ENCODE assay signal across 8 mouse cellular contexts in the genomic region with DNA sequence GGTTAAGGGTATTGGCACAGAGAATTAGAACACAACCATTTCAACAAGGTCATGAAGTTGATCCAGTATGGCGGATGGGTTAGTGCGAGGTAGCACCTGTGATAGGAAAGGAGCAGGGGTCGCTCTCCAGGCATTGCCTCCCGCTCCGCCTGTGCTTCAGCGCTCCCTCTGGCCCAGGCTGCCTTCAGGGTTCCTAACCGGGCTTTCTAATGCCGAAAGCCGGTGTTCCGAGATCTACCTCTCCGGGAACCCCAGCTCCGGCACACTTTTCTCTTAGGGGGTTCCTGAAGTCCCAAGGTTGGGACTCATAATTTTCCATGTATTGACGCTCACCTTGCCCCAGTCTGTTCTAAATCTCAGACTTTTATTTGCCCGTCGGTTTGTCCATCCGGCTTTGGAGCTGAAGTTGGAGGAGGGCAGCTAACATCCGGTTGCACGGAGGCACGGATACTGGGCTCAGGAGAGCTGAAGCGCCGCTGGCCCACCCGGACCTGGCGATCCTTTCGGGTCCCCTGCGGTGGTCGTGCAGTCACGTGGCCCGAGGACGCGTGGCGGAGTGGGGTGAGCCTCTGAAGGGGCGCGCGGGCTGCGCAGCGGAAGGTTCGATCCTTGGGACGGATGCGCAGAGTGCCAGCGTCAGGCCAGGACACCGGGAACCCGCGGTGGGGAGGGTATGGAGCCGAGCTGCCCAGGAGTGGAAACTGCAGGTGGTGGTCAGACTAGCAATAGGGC. TPM values are rescaled to one million over a fixed set of nuclear protein-coding genes. Genes with fewer than 3 reads are reported as not detected.
DNase-seq lines count a peak whose midpoint lies in the region; ATAC-seq lines count a peak whose summit lies in the region.

TSS of gene Ccdc125 (plus strand) at position 427 of the 732 bp plus-strand sequence.

- peaks cover 8% of the 10 kb centered on the region for H3K4me1 ChIP-seq in erythroblast, embryonic 14.5 days (ENCODE audit: control insufficient read depth)

- H3K4me3 ChIP-seq in erythroblast, embryonic 14.5 days (replicated peaks): peak within 1 kb of the TSS; percentile 66

- H3K36me3 ChIP-seq in erythroblast, embryonic 14.5 days (ENCODE audit: control insufficient read depth): peaks cover 17% of the 10 kb centered on the region

- no peaks in the 10 kb centered on the region for H3K9me3 ChIP-seq in erythroblast, embryonic 14.5 days (ENCODE audit: control insufficient read depth, low read length)

- peak; percentile 67 for DNase-seq in embryo, embryonic 9.5 days (ENCODE audit: extremely low spot score)
- DNase-seq in heart, postnatal 36 days: peak; percentile 25
- DNase-seq in large intestine, adult 2 months (ENCODE audit: low read depth, low spot score): peak; percentile 25
- DNase-seq in spleen, postnatal 4 days (ENCODE audit: low spot score in 2 of 2): peak; percentile 20 to 73
- no peak for DNase-seq in right cerebral cortex, postnatal 25 days

- ATAC-seq in erythroblast, adult 5-6 weeks (replicated peaks; ENCODE audit: low FRiP score, poor library complexity, severe bottlenecking): no peak
- peak; percentile 74 for ATAC-seq in megakaryocyte-erythroid progenitor cell, adult 5-6 weeks (replicated peaks; ENCODE audit: low FRiP score, low TSS enrichment, poor library complexity, severe bottlenecking)

- WGBS in large intestine, adult 2 months: under 1% methylated on average over 44 of the region's 44 CpGs

- intact Hi-C loops in heart, postnatal 36 days (cut with DNase I): no loop called here

- H3K27me3 ChIP-seq in erythroblast, embryonic 14.5 days (ENCODE audit: control insufficient read depth): peaks cover 26% of the 10 kb centered on the region

RNA-seq across cellular contexts. Expression of gene Ccdc125, which starts in this region (rescaled TPM):
- not detected in 2 replicates for polyA plus RNA-seq in erythroblast, embryonic 14.5 days (2012)
- total RNA-seq in erythroblast, adult 5-6 weeks (2015; ENCODE audit: low replicate concordance): 8.8 and 13.2 TPM in 2 replicates
- total RNA-seq in erythroblast, adult 5-6 weeks (2017; ENCODE audit: low replicate concordance): 17.0 and 18.6 TPM in 2 replicates
- under 1 TPM; 0.67 to 0.70 TPM for total RNA-seq in heart, postnatal 36 days (2021)
- 0.89 and 1.5 TPM in 2 replicates for polyA plus RNA-seq in large intestine, adult 2 months (2012; rRNA removed)
- 0.90 and 3.6 TPM in 2 replicates for total RNA-seq in megakaryocyte-erythroid progenitor cell, adult 5-6 weeks (2014; fragmentation: Nextera tagmentation)
- total RNA-seq in megakaryocyte-erythroid progenitor cell, adult 5-6 weeks (2017): 6.4 and 9.2 TPM in 2 replicates

Comparison
In these comparisons a context has a peak if more than half of its experiments do, and no peak if none do; other contexts are left out.
1. Peak in DNase-seq in heart, postnatal 36 days; RNA of the gene not detected or under 1 TPM.